Mouse (Mus musculus) spleen, adult 12 weeks (tissue): ENCODE measurements at regions not wholly inside any gene's neighbourhood (a gene's known extent, or its start where the extent isn't known, plus 50 kb on each side); places are given as distances from the start of the nearest gene placed in this dataset.
A peak's percentile ranks its signal among the peaks of the same experiment; 100 is the strongest.

ENCODE experiments used
- DNase-seq: peaks from one replicate; pipeline ENCODE4 v3.0.0; 2022; ENCODE audit warnings: low spot score

GRCm38 (mm10) chr2:174532671-174533363, 59.9 kb upstream of the Prelid3b start:
- DNase-seq: no peak

- no peak for DNase-seq
Observed at GRCm38 (mm10) chr2:174540717-174541116, 67.8 kb upstream of the Prelid3b start.

- no peak for DNase-seq
Observed at GRCm38 (mm10) chr2:174547207-174547606, 74.3 kb upstream of the Prelid3b start.

- no peak for DNase-seq
Observed at GRCm38 (mm10) chr2:174547701-174548100, 74.8 kb upstream of the Prelid3b start.

- no peak for DNase-seq
Observed at GRCm38 (mm10) chr2:174548776-174549175, 75.9 kb upstream of the Prelid3b start.

- no peak for DNase-seq
Observed at GRCm38 (mm10) chr2:174555778-174556177, 82.9 kb upstream of the Prelid3b start.

GRCm38 (mm10) chr2:174561828-174562429, 81.4 kb upstream of the Zfp831 start:
- no peak for DNase-seq

- no peak for DNase-seq
Observed at GRCm38 (mm10) chr2:174563917-174564316, 79.4 kb upstream of the Zfp831 start.

- DNase-seq: no peak
Observed at GRCm38 (mm10) chr2:174564817-174565216, 78.5 kb upstream of the Zfp831 start.

GRCm38 (mm10) chr2:174565891-174566290, 77.4 kb upstream of the Zfp831 start:
- DNase-seq: peak; percentile 39

GRCm38 (mm10) chr2:174566752-174567151, 76.6 kb upstream of the Zfp831 start:
- DNase-seq: no peak

- no peak for DNase-seq
Observed at GRCm38 (mm10) chr2:174574804-174575507, 68.4 kb upstream of the Zfp831 start.

- DNase-seq: no peak
Observed at GRCm38 (mm10) chr2:174575546-174575945, 67.8 kb upstream of the Zfp831 start.

- no peak for DNase-seq
Observed at GRCm38 (mm10) chr2:174580906-174581703, 62.2 kb upstream of the Zfp831 start.

- no peak for DNase-seq
Observed at GRCm38 (mm10) chr2:174584272-174584671, 59.1 kb upstream of the Zfp831 start.
